11 mouse cellular contexts compared by ENCODE assay signal in the genomic region with DNA sequence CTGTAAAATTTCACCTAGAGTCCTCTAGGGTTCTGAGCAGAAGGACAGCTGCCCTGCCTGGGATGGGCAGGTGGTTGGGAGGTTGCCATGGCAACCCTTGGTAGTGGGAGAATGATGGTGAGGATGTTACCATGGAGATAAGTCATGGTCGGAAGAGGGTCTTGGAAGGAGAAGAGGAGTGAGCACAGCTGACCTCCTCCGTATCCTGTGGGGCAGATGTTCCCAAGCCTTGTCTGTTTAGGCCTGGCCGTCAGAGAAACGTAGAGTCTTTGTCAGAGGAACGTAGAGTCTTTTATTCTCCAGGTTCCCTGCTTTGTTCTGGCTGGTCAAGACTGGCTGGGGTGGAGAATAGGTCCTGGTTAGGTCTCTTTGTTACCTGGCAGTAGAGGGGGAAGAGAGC. TPM values are rescaled to one million over a fixed set of nuclear protein-coding genes. Genes with fewer than 3 reads are reported as not detected.
DNase-seq lines count a peak whose midpoint lies in the region; ATAC-seq and TF ChIP-seq lines count a peak whose summit lies in the region.
"Had no signal": no experiment of that assay in that cellular context is flagged by ENCODE, and none has a peak within 500 bp of the region (broad histone marks: within the 10 kb centered on the region; RNA-seq: fewer than 3 reads in every experiment).

No protein-coding gene starts in this region.

- peak; percentile 22 for ATAC-seq in forebrain, embryonic 13.5 days
- peak; percentile 68 for ATAC-seq in hindbrain, postnatal 0 days
- peak; percentile 44; the same call in 1 of the 2 replicates for ATAC-seq in neural tube, embryonic 14.5 days (ENCODE audit: low read depth)
- ATAC-seq in liver, embryonic 12.5 days = no peak

- peak; percentile 51 to 76 for DNase-seq in cerebellum, postnatal 14 days
- DNase-seq in cerebellum, adult 9-10 months = no peak
- DNase-seq in hindbrain, postnatal 0 days (ENCODE audit: low spot score) = peak; percentile 77
- no peak for DNase-seq in gastrocnemius, postnatal 14 days
- DNase-seq in yolk sac, embryonic 10.5 days (ENCODE audit: low spot score) = no peak
- DNase-seq: layer of hippocampus, postnatal 36 days had no signal

- no peaks in the 10 kb centered on the region for H3K9me3 ChIP-seq in forebrain, embryonic 13.5 days (replicated peaks)
- no peaks in the 10 kb centered on the region for H3K9me3 ChIP-seq in hindbrain, postnatal 0 days (ENCODE audit: low read length)
- H3K9me3 ChIP-seq in neural tube, embryonic 14.5 days (ENCODE audit: control insufficient read depth, low read length) = no peaks in the 10 kb centered on the region
- no peaks in the 10 kb centered on the region for H3K9me3 ChIP-seq in liver, embryonic 12.5 days (replicated peaks)
- H3K9me3 ChIP-seq: lung, embryonic 15.5 days had no signal

- no peak overlapping the region for H3K4me3 ChIP-seq in forebrain, embryonic 13.5 days
- no peak overlapping the region for H3K4me3 ChIP-seq in hindbrain, postnatal 0 days (ENCODE audit: low read length)
- H3K4me3 ChIP-seq in neural tube, embryonic 14.5 days (ENCODE audit: low read depth, low read length) = no peak overlapping the region
- H3K4me3 ChIP-seq in liver, embryonic 12.5 days = no peak overlapping the region
- H3K4me3 ChIP-seq: lung, embryonic 15.5 days had no signal

- H3K9ac ChIP-seq in forebrain, embryonic 13.5 days = no peak overlapping the region
- H3K9ac ChIP-seq in hindbrain, postnatal 0 days (replicated peaks; ENCODE audit: low read length) = no peak overlapping the region
- H3K9ac ChIP-seq in neural tube, embryonic 14.5 days (replicated peaks; ENCODE audit: low read depth, low read length) = no peak overlapping the region
- H3K9ac ChIP-seq in liver, embryonic 12.5 days = no peak overlapping the region
- H3K9ac ChIP-seq: lung, embryonic 15.5 days had no signal

- H3K27me3 ChIP-seq in forebrain, embryonic 13.5 days = no peaks in the 10 kb centered on the region
- no peaks in the 10 kb centered on the region for H3K27me3 ChIP-seq in hindbrain, postnatal 0 days (ENCODE audit: insufficient read depth, low read length)
- no peaks in the 10 kb centered on the region for H3K27me3 ChIP-seq in neural tube, embryonic 14.5 days (ENCODE audit: control insufficient read depth, insufficient read depth, low read length)
- H3K27me3 ChIP-seq in liver, embryonic 12.5 days (replicated peaks) = peaks cover 4% of the 10 kb centered on the region; the same call in 1 of the 2 replicates
- H3K27me3 ChIP-seq: lung, embryonic 15.5 days had no signal

- intact Hi-C loops in gastrocnemius, postnatal 14 days (cut with DNase I; ENCODE audit: low total_unique reads) = no loop called here

- WGBS in forebrain, embryonic 13.5 days = 34% methylated on average over 5 of the region's 5 CpGs
- 29% methylated on average over 5 of the region's 5 CpGs for WGBS in hindbrain, postnatal 0 days
- 23% methylated on average over 5 of the region's 5 CpGs for WGBS in neural tube, embryonic 14.5 days
- WGBS in liver, embryonic 12.5 days (ENCODE audit: insufficient replicate concordance) = 71% methylated on average over 5 of the region's 5 CpGs

- peaks cover 14% of the 10 kb centered on the region for H3K4me1 ChIP-seq in forebrain, embryonic 13.5 days
- H3K4me1 ChIP-seq in hindbrain, postnatal 0 days (ENCODE audit: insufficient read depth, low read length) = peaks cover 4% of the 10 kb centered on the region; the same call in 1 of the 2 replicates
- peaks cover 6% of the 10 kb centered on the region; the same call in 1 of the 2 replicates for H3K4me1 ChIP-seq in neural tube, embryonic 14.5 days (ENCODE audit: control insufficient read depth, insufficient read depth, low read length)
- H3K4me1 ChIP-seq in liver, embryonic 12.5 days = no peaks in the 10 kb centered on the region

- no peak overlapping the region for H3K4me2 ChIP-seq in forebrain, embryonic 13.5 days
- no peak overlapping the region for H3K4me2 ChIP-seq in hindbrain, postnatal 0 days (ENCODE audit: low read depth, low read length)
- no peak overlapping the region for H3K4me2 ChIP-seq in neural tube, embryonic 14.5 days (ENCODE audit: low read depth, low read length)
- no peak overlapping the region for H3K4me2 ChIP-seq in liver, embryonic 12.5 days
- H3K4me2 ChIP-seq: lung, embryonic 15.5 days had no signal

- peaks cover 39% of the 10 kb centered on the region for H3K36me3 ChIP-seq in forebrain, embryonic 13.5 days (ENCODE audit: poor library complexity, severe bottlenecking)
- peaks cover 17% of the 10 kb centered on the region; the same call in 1 of the 2 replicates for H3K36me3 ChIP-seq in hindbrain, postnatal 0 days (ENCODE audit: insufficient read depth, low read length)
- no peaks in the 10 kb centered on the region for H3K36me3 ChIP-seq in neural tube, embryonic 14.5 days (ENCODE audit: control insufficient read depth, insufficient read depth, low read length)
- H3K36me3 ChIP-seq in liver, embryonic 12.5 days = no peaks in the 10 kb centered on the region

- 0 out of 2 replicates have a peak, but pooled peaks have one; percentile 9 for TF ChIP-seq CTCF in hindbrain, postnatal 0 days (IDR thresholded peaks at IDR 0.05; ENCODE audit: low read depth)

- peak overlapping the region; percentile 65 for H3K27ac ChIP-seq in forebrain, embryonic 13.5 days
- peak overlapping the region; percentile 45; the same call in 1 of the 2 replicates for H3K27ac ChIP-seq in hindbrain, postnatal 0 days
- peak overlapping the region; percentile 52 for H3K27ac ChIP-seq in neural tube, embryonic 14.5 days (ENCODE audit: low read depth, low read length)
- no peak overlapping the region for H3K27ac ChIP-seq in liver, embryonic 12.5 days
- H3K27ac ChIP-seq: kidney, postnatal 0 days; lung, embryonic 15.5 days had no signal

RNA-seq across cellular contexts. Expression of gene Igfbp5, which starts 15.8 kb away (rescaled TPM):
- polyA plus RNA-seq in forebrain, embryonic 13.5 days (2015; fragmentation: Nextera tagmentation; extraction: Ambion mirVana) = 20.9 and 30.9 TPM in 2 replicates
- 127 and 131 TPM in 2 replicates for total RNA-seq in hindbrain, postnatal 0 days (2014; rRNA removed)
- polyA plus RNA-seq in hindbrain, postnatal 0 days (2015; fragmentation: Nextera tagmentation; extraction: Ambion mirVana) = 40.0 and 44.6 TPM in 2 replicates
- 85.0 and 112 TPM in 2 replicates for polyA plus RNA-seq in neural tube, embryonic 14.5 days (2014; fragmentation: Nextera tagmentation; extraction: Ambion mirVana)
- 100 to 1,000 TPM; 254 to 324 TPM for total RNA-seq in gastrocnemius, postnatal 14 days (2021)
- 7.6 and 10.9 TPM in 2 replicates for polyA plus RNA-seq in liver, embryonic 12.5 days (2016; fragmentation: Nextera tagmentation; extraction: Ambion mirVana)

RNA-seq across cellular contexts. Expression of gene Igfbp2, which starts 34.6 kb away (rescaled TPM):
- 319 and 349 TPM in 2 replicates for polyA plus RNA-seq in forebrain, embryonic 13.5 days (2015; fragmentation: Nextera tagmentation; extraction: Ambion mirVana)
- 686 and 698 TPM in 2 replicates for total RNA-seq in hindbrain, postnatal 0 days (2014; rRNA removed)
- polyA plus RNA-seq in hindbrain, postnatal 0 days (2015; fragmentation: Nextera tagmentation; extraction: Ambion mirVana) = 470 and 480 TPM in 2 replicates
- polyA plus RNA-seq in neural tube, embryonic 14.5 days (2014; fragmentation: Nextera tagmentation; extraction: Ambion mirVana) = 163 and 379 TPM in 2 replicates
- 1 to 10 TPM; 2.5 to 3.1 TPM for total RNA-seq in gastrocnemius, postnatal 14 days (2021)
- polyA plus RNA-seq in liver, embryonic 12.5 days (2016; fragmentation: Nextera tagmentation; extraction: Ambion mirVana) = 12.4 and 14.3 TPM in 2 replicates

Comparison
In these comparisons a context has a peak if more than half of its experiments do, and no peak if none do; other contexts are left out.
1. DNase-seq: peak in cerebellum, postnatal 14 days (2 of 2) and hindbrain, postnatal 0 days (single experiment); none in cerebellum, adult 9-10 months (single experiment), gastrocnemius, postnatal 14 days (single experiment) and yolk sac, embryonic 10.5 days (single experiment).
2. RNA of gene Igfbp2, which starts 34.6 kb away (polyA plus RNA-seq): 470 to 480 TPM in hindbrain, postnatal 0 days, 319 to 349 TPM in forebrain, embryonic 13.5 days and 163 to 379 TPM in neural tube, embryonic 14.5 days; 12.4 to 14.3 TPM in liver, embryonic 12.5 days; every median in the first group is over 10 times any median in the second.